Mouse (Mus musculus): ENCODE measurements around the gene Galr2. TPM values are rescaled to one million over a fixed set of nuclear protein-coding genes. Genes with fewer than 3 reads are reported as not detected.

Galr2 gene
- total and polyA plus RNA-seq, 3 experiments, result 0.35 to 1.2 TPM; not detected in 1

DNA sequence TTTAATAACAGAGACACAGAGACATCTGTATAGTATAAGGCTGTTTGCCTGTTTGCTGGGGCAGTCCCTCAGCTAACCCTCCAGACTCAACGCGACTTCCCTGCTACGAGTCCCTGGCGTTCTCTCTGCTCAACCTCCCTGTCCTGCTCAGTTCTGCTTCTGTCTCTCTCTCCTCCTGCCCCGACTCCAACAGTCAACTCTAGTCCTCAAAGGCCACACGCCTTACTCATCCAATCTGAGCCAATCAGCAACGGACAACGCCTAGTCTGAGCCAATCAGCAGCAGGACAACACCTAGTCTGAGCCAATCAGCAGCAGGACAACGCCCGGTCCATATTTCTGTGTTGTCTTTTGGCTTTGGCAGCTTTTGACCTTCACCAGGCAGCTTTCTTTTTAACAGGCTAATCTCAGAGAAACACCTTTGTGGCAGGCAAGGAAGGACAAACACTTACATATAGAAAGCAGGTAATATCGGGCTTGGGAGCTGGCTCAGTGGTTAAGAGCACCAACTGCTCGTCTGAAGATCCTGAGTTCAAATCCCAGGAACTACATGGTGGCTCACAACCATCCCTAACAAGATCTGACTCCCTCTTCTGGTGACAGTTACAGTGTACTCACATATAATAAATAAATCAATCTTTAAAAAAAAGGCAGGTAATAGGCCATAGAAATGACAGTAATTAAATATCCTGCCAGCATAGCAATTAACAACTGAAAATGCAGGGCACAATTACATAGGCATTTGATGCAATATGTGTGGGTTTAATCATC lies 27.2 kb downstream of the Galr2 start:
- peak overlapping the region; percentile 75 for H3K9ac ChIP-seq (ENCODE audit: control insufficient read depth, low read depth, low read length, poor library complexity, severe bottlenecking)
- peaks cover 0 to 11% of the 10 kb centered on the region in 2 experiments; a peak in 3 of 4 replicates for H3K36me3 ChIP-seq (ENCODE audit: control insufficient read depth in 1 of 2, insufficient read depth in 2 of 2, low read length in 2 of 2)
- DNase-seq (ENCODE audit: low read depth, low spot score), result peak; percentile 100
- no peaks in the 10 kb centered on the region for H3K27me3 ChIP-seq (ENCODE audit: control insufficient read depth in 1 of 2, insufficient read depth in 2 of 2, low read length in 2 of 2)
- H3K79me2 ChIP-seq (ENCODE audit: control insufficient read depth, insufficient read depth, low read length, poor library complexity), result peaks cover 3% of the 10 kb centered on the region; the same call in 1 of the 2 replicates
- H3K4me1 ChIP-seq (ENCODE audit: control insufficient read depth in 1 of 2, insufficient read depth in 2 of 2, low read length in 2 of 2), result peaks cover 9 to 16% of the 10 kb centered on the region in 2 experiments
- H3K27ac ChIP-seq (ENCODE audit: control insufficient read depth, low read depth, low read length), result peak overlapping the region; percentile 94
- H3K4me3 ChIP-seq (ENCODE audit: control insufficient read depth in 1 of 2, insufficient read depth in 1 of 2, low read depth in 2 of 2, low read length in 2 of 2), result peak overlapping the region; percentile 62 to 64
- no peaks in the 10 kb centered on the region for H3K9me3 ChIP-seq (replicated peaks; ENCODE audit: insufficient read depth, low read length)
- peak in 1 of 3 experiments; percentile 18; a peak in 1 of 6 replicates for TF ChIP-seq CTCF (IDR thresholded peaks at IDR 0.05 in 2 of 3, conservative IDR thresholded peaks at IDR 0.05 in 1 of 3; ENCODE audit: control insufficient read depth in 1 of 3, insufficient read depth in 1 of 3, low read depth in 2 of 3, low read length in 3 of 3, poor library complexity in 1 of 3, severe bottlenecking in 1 of 3)
- TF ChIP-seq RAD21 (IDR thresholded peaks at IDR 0.05; ENCODE audit: low read depth, low read length), result no peak
- peak; percentile 81; the same call in 1 of the 2 replicates for TF ChIP-seq MYC (IDR thresholded peaks at IDR 0.05; ENCODE audit: low read depth, low read length)
- TF ChIP-seq ETS1 (IDR thresholded peaks at IDR 0.05; ENCODE audit: low read depth, low read length), result peak; percentile 44; the same call in 1 of the 2 replicates
- peak; percentile 50; the same call in 1 of the 2 replicates for TF ChIP-seq BHLHE40 (IDR thresholded peaks at IDR 0.05; ENCODE audit: borderline replicate concordance, low read depth, low read length)
- no peak; the same call in 1 of the 2 replicates for TF ChIP-seq KAT2A (conservative IDR thresholded peaks at IDR 0.05; ENCODE audit: low read depth, low read length)
- peak; percentile 99 for TF ChIP-seq ZMIZ1 (IDR thresholded peaks at IDR 0.05; ENCODE audit: low read depth, low read length)
- TF ChIP-seq E2F4 (IDR thresholded peaks at IDR 0.05; ENCODE audit: borderline replicate concordance, low read depth, low read length), result no peak
- TF ChIP-seq MAZ (IDR thresholded peaks at IDR 0.05; ENCODE audit: low read depth, low read length), result peak; percentile 61; the same call in 1 of the 2 replicates
- peak; percentile 96 for TF ChIP-seq NELFE (IDR thresholded peaks at IDR 0.05; ENCODE audit: low read depth, low read length)
- peak; percentile 81 for TF ChIP-seq TCF12 (IDR thresholded peaks at IDR 0.05; ENCODE audit: low read depth, low read length)
- peak; percentile 69 for TF ChIP-seq HCFC1 (IDR thresholded peaks at IDR 0.05; ENCODE audit: low read depth, low read length)
- peak; percentile 21; the same call in 1 of the 2 replicates for TF ChIP-seq GATA1 (IDR thresholded peaks at IDR 0.05; ENCODE audit: low read depth, low read length)
- TF ChIP-seq TAL1 (IDR thresholded peaks at IDR 0.05; ENCODE audit: low read length), result peak; percentile 81
- TF ChIP-seq EP300 (IDR thresholded peaks at IDR 0.05; ENCODE audit: low read depth in 1 of 2, low read length in 2 of 2), result peak; percentile 53 to 76
- no peak for TF ChIP-seq MEF2A (IDR thresholded peaks at IDR 0.05; ENCODE audit: extremely low read depth, insufficient replicate concordance, low read depth, low read length, poor library complexity, severe bottlenecking)
- no peak for TF ChIP-seq JUND (IDR thresholded peaks at IDR 0.05; ENCODE audit: low read depth, low read length)
- no peak; the same call in 1 of the 2 replicates for TF ChIP-seq ZNF384 (IDR thresholded peaks at IDR 0.05; ENCODE audit: low read depth, low read length)
- TF ChIP-seq MXI1 (IDR thresholded peaks at IDR 0.05; ENCODE audit: low read depth, low read length), result peak; percentile 65
- TF ChIP-seq USF1 (IDR thresholded peaks at IDR 0.05; ENCODE audit: low read depth, low read length), result no peak
- peak; percentile 81 for TF ChIP-seq CHD2 (IDR thresholded peaks at IDR 0.05; ENCODE audit: low read length)
- TF ChIP-seq GABPA (IDR thresholded peaks at IDR 0.05; ENCODE audit: low read depth, low read length), result no peak
- no peak for TF ChIP-seq MAFK (IDR thresholded peaks at IDR 0.05; ENCODE audit: borderline replicate concordance, low read depth, low read length)
- TF ChIP-seq ZC3H11A (IDR thresholded peaks at IDR 0.05; ENCODE audit: low read depth, low read length), result no peak
- TF ChIP-seq ELF1 (IDR thresholded peaks at IDR 0.05; ENCODE audit: low read depth, low read length), result peak; percentile 16
- peak; percentile 98 for TF ChIP-seq POLR2AphosphoS2 (IDR thresholded peaks at IDR 0.05; ENCODE audit: low read length)
- no peak; the same call in 1 of the 2 replicates for TF ChIP-seq MYB (IDR thresholded peaks at IDR 0.05; ENCODE audit: low read depth, low read length)
- TF ChIP-seq MAX (IDR thresholded peaks at IDR 0.05; ENCODE audit: low read length), result peak; percentile 78; the same call in 1 of the 2 replicates
- peak; percentile 96 for TF ChIP-seq CHD1 (IDR thresholded peaks at IDR 0.05; ENCODE audit: low read depth, low read length)
- peak; percentile 67; the same call in 1 of the 2 replicates for TF ChIP-seq UBTF (IDR thresholded peaks at IDR 0.05; ENCODE audit: borderline replicate concordance, insufficient read depth, low read depth, low read length)
- peak; percentile 97 for TF ChIP-seq TBP (IDR thresholded peaks at IDR 0.05; ENCODE audit: low read depth, low read length)
- TF ChIP-seq NRF1 (IDR thresholded peaks at IDR 0.05; ENCODE audit: insufficient read depth, low read depth, low read length, poor library complexity, severe bottlenecking), result 0 out of 2 replicates have a peak, but pooled peaks have one; percentile 41
- no peak; the same call in none of the 2 replicates for TF ChIP-seq RCOR1 (IDR thresholded peaks at IDR 0.05; ENCODE audit: low read depth, low read length)
- TF ChIP-seq POLR2A (IDR thresholded peaks at IDR 0.05; ENCODE audit: control insufficient read depth in 1 of 2, insufficient read depth in 1 of 2, low read depth in 1 of 2, low read length in 2 of 2, poor library complexity in 1 of 2), result peak; percentile 89 to 100
- TF ChIP-seq ZKSCAN1 (IDR thresholded peaks at IDR 0.05; ENCODE audit: low read depth, low read length), result no peak
